Mouse (Mus musculus): ENCODE results near the gene Mtfp1.

DNA sequence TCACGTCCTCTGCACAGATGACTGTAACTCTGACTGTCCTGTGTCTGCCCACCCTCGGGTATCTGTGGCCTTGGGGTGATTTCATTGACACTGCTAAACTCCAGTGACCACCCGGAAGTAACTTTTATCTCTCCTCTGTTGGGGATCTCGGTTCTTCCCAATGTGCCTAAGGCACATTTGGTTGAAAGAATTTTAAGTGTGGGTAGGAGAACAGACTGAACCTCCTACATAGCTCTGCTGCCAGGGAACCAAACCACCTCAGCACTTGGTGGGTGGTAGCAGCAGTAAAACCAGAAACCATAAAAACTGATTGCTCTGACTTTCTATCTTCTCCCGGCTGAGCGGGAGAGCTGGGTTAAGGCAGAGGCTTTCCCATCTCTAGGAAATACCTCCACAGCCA, 10.2 kb upstream of the Mtfp1 start:
- TF ChIP-seq CTCF (IDR thresholded peaks at IDR 0.05; ENCODE audit: extremely low read depth, insufficient read depth, insufficient read length, insufficient replicate concordance) (no peak), POLR2A (IDR thresholded peaks at IDR 0.05; ENCODE audit: low read depth, low read length) (no peak)

Data from spleen, adult 2 months (tissue).